Mouse (Mus musculus) CH12.LX (cell line): ENCODE measurements at regions not wholly inside any gene's neighbourhood (a gene's known extent, or its start where the extent isn't known, plus 50 kb on each side); places are given as distances from the start of the nearest gene placed in this dataset.

Source experiments
- DNase-seq: peaks from one replicate; pipeline ENCODE4 v3.0.0-alpha.2; 2013; ENCODE audit errors: extremely low read depth
- H3K27ac ChIP-seq: 2 replicates; pipeline ENCODE4 v1.5.1; 2012; ENCODE audit warnings: low read depth, mild to moderate bottlenecking, control low read depth, moderate library complexity; ENCODE audit not compliant: insufficient read depth
- H3K27me3 ChIP-seq: replicated peaks from 2 replicates; pipeline ENCODE3; 2012; ENCODE audit warnings: inconsistent platforms
- H3K36me3 ChIP-seq, 2 experiments: replicated peaks in 1 of 2; 2 replicates each; pipeline versions ENCODE3 to v1.6.1; 2012; ENCODE audit warnings: inconsistent platforms in 1 of 2, low read length in 1 of 2, mild to moderate bottlenecking in 1 of 2, mixed read lengths in 1 of 2, moderate library complexity in 1 of 2; ENCODE audit not compliant: control insufficient read depth in 1 of 2, insufficient read depth in 1 of 2
- H3K4me1 ChIP-seq, 2 experiments: 2 replicates each; pipeline ENCODE4 v1.6.1; 2012; ENCODE audit warnings: inconsistent platforms in 1 of 2, moderate library complexity in 1 of 2; ENCODE audit not compliant: insufficient read depth in 2 of 2, control insufficient read depth in 1 of 2
- H3K4me2 ChIP-seq: 2 replicates; pipeline ENCODE4 v1.6.1; 2012; ENCODE audit warnings: low read depth, mild to moderate bottlenecking, control low read depth; ENCODE audit not compliant: poor library complexity, insufficient read depth, severe bottlenecking
- H3K4me3 ChIP-seq, 3 experiments: fragments of 150-350 bp in 1 of 3; sonication (generic) in 1 of 3; replicated peaks in 1 of 3; 2 replicates each; pipeline versions ENCODE3 to v1.5.1; 2011 to 2012; ENCODE audit warnings: low read depth in 2 of 3, low read length in 2 of 3, mild to moderate bottlenecking in 2 of 3, moderate library complexity in 2 of 3, control low read depth in 1 of 3, improper control_type of control experiment in 1 of 3, inconsistent platforms in 1 of 3, mixed read lengths in 1 of 3; ENCODE audit not compliant: poor library complexity in 1 of 3
- H3K79me2 ChIP-seq: replicated peaks from 2 replicates; pipeline ENCODE4 v1.6.1; 2012; ENCODE audit warnings: mild to moderate bottlenecking, moderate library complexity; ENCODE audit not compliant: control insufficient read depth, poor library complexity, insufficient read depth, severe bottlenecking; ENCODE audit errors: extremely low read depth
- H3K9ac ChIP-seq: 2 replicates; pipeline ENCODE4 v1.6.1; 2012; ENCODE audit warnings: low read depth, mild to moderate bottlenecking, control low read depth, moderate library complexity; ENCODE audit not compliant: insufficient read depth
- H3K9me3 ChIP-seq: replicated peaks from 2 replicates; pipeline ENCODE3; 2012; ENCODE audit warnings: low read length, inconsistent platforms, mixed read lengths
- BHLHE40 ChIP-seq: IDR thresholded peaks from 2 replicates; pipeline ENCODE4 v1.6.1; 2011; ENCODE audit warnings: mild to moderate bottlenecking, low read depth, low read length, improper control_type of control experiment
- CHD2 ChIP-seq: IDR thresholded peaks from 2 replicates; pipeline ENCODE4 v1.6.1; 2011; ENCODE audit warnings: low read length, improper control_type of control experiment
- CTCF ChIP-seq, 2 experiments: IDR thresholded peaks in 1 of 2; conservative IDR thresholded peaks in 1 of 2; 2 replicates each; pipeline ENCODE4 v1.5.1; 2011 to 2012; ENCODE audit warnings: low read depth in 2 of 2, low read length in 2 of 2, improper control_type of control experiment in 1 of 2, inconsistent platforms in 1 of 2, mild to moderate bottlenecking in 1 of 2, moderate library complexity in 1 of 2
- E2F4 ChIP-seq: IDR thresholded peaks from 2 replicates; pipeline ENCODE4 v1.6.1; 2011; ENCODE audit warnings: low read depth, low read length, improper control_type of control experiment; ENCODE audit not compliant: insufficient replicate concordance
- ELF1 ChIP-seq: IDR thresholded peaks from 2 replicates; pipeline ENCODE4 v1.6.1; 2014; ENCODE audit warnings: low read depth, mild to moderate bottlenecking, inconsistent platforms, low read length, improper control_type of control experiment
- IRF4 ChIP-seq: IDR thresholded peaks from 2 replicates; pipeline ENCODE4 v1.6.1; 2014; ENCODE audit warnings: low read depth, mild to moderate bottlenecking, inconsistent platforms, low read length, improper control_type of control experiment
- MAFK ChIP-seq: IDR thresholded peaks from 2 replicates; pipeline ENCODE4 v1.6.1; 2011; ENCODE audit warnings: low read length, improper control_type of control experiment; ENCODE audit not compliant: insufficient replicate concordance
- MEF2A ChIP-seq: IDR thresholded peaks from 2 replicates; pipeline ENCODE4 v1.6.1; 2014; ENCODE audit warnings: low read depth, mild to moderate bottlenecking, inconsistent platforms, low read length, improper control_type of control experiment, borderline replicate concordance
- MXI1 ChIP-seq: IDR thresholded peaks from 2 replicates; pipeline ENCODE4 v1.6.1; 2011; ENCODE audit warnings: mild to moderate bottlenecking, low read depth, low read length, improper control_type of control experiment
- MYC ChIP-seq: IDR thresholded peaks from 2 replicates; pipeline ENCODE4 v1.6.1; 2011; ENCODE audit warnings: low read depth, mild to moderate bottlenecking, improper control_type of control experiment, low read length
- POLR2AphosphoS2 ChIP-seq: IDR thresholded peaks from 2 replicates; pipeline ENCODE4 v1.6.1; 2011; ENCODE audit warnings: low read depth, low read length, improper control_type of control experiment
- TBP ChIP-seq: conservative IDR thresholded peaks from 2 replicates; pipeline ENCODE4 v1.6.1; 2011; ENCODE audit warnings: low read depth, low read length, improper control_type of control experiment
- dilution Hi-C: fragments of 300-500 bp; cut with MboI; formaldehyde crosslinking; loops from 2 replicates; pipeline ENCODE4 v1.14.3; 2020; ENCODE audit warnings: low sequenced_read_pairs; ENCODE audit not compliant: extremely low pct_unique_long_range_greater_than_20kb, extremely low pct_ligation_motif_present
- in situ Hi-C: fragments of 300-500 bp; cut with MboI; formaldehyde crosslinking; loops from 3 replicates; pipeline ENCODE4 v1.14.3; 2019; ENCODE audit warnings: low sequenced_read_pairs, low pct_ligation_motif_present, low pct_unique_long_range_greater_than_20kb, mixed read lengths

DNA sequence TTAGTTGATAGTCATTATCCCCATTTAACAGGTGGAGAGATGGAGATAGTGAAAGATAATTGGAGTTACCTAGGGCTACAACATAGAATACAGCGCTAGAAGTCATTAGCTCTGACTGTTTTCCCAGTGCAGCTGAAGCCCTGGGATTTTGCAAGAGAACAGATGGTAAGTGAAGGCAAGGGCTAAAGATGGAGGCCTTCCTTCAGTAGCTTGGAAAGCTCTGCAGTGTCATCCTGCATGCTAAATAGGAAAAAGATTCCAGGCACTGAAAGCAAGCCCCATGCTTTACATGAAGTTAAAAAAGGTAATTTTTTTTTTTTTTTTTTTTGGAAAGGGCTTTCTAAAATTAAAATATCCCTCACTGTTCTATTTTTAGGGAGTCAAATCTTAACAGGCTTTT lies 477.2 kb upstream of the Syt1 start:
- dilution Hi-C loops = no loop called here
- Histone ChIP-seq H3K4me1 (no peaks in the 10 kb centered on the region), H3K36me3 (no peaks in the 10 kb centered on the region), H3K9ac (no peak overlapping the region), H3K9me3 (no peaks in the 10 kb centered on the region), H3K79me2 (no peaks in the 10 kb centered on the region), H3K4me2 (no peak overlapping the region), H3K27me3 (no peaks in the 10 kb centered on the region), H3K4me3 (no peak overlapping the region), H3K27ac (no peak overlapping the region)
- TF ChIP-seq CHD2 (no peak), IRF4 (no peak), E2F4 (no peak), MXI1 (no peak), BHLHE40 (no peak)
- no peak for DNase-seq
- in situ Hi-C loops = no loop called here

DNA sequence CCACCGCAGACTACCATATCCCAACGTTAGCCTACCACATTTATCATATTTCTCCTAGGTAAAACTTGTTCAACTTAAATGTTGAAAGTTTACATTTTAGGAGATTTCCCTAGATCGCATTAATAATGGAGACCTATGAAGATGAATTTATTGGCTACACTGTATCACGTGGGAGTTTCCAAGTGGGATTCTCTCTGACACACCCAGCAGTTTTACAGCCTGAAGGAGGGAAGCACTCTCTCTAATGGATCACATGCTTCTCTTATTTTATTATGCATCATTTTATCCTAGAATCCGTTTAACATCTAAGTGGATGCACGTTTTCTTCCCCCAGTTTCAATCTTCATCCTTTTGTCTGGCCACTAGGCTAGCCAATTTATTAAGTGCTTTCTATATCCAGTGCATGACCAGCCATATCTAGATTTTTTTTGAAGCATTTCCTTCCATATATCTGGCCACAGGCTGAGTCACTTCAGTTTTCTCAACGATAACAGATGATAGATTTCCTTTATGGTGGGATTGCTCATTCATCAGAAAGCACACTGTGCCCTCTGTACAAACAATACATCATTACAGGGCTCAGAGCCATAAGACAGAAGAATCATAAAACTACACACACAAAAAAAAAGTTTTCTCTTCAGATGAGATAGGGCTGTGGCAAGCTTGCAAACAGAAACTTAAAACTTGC lies 476.3 kb upstream of the Syt1 start:
- no peaks in the 10 kb centered on the region for H3K79me2 ChIP-seq
- no peak overlapping the region for H3K4me2 ChIP-seq
- no peaks in the 10 kb centered on the region for H3K9me3 ChIP-seq
- H3K27ac ChIP-seq = no peak overlapping the region
- no peak overlapping the region for H3K9ac ChIP-seq
- H3K36me3 ChIP-seq = no peaks in the 10 kb centered on the region
- no peaks in the 10 kb centered on the region for H3K4me1 ChIP-seq
- TF ChIP-seq POLR2AphosphoS2 (no peak), MAFK (no peak)
- H3K4me3 ChIP-seq = no peak overlapping the region
- no peaks in the 10 kb centered on the region for H3K27me3 ChIP-seq
- no peak for DNase-seq
- in situ Hi-C loops (no loop called here), dilution Hi-C loops (no loop called here)

DNA sequence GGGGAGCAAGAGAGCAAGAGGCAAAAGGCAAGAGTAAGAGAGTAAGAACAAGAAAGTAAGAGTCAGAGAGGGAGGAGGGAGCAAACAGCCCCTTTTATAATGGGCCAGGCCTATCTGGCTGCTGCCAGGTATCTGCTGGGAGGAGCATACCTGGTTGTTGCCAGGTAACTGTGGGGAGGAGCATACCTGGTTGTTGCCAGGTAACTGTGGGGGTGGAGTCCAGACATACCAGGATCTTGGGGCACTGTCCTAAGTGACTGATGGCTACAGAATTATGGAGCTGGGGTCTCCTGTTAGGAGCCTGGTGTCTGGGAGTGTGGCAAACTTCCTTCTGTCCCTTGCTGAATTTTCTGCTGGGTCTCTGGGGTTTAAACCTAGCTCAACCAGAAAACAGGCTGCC lies 469.8 kb upstream of the Syt1 start:
- in situ Hi-C loops = no loop called here
- TF ChIP-seq CTCF (conservative IDR thresholded peaks at IDR 0.05 in 1 of 2, IDR thresholded peaks at IDR 0.05 in 1 of 2; ENCODE audit: low read depth in 2 of 2, low read length in 2 of 2) (no peak), MYC (no peak), MEF2A (no peak), ELF1 (no peak), TBP (no peak)
- Histone ChIP-seq H3K9me3 (no peaks in the 10 kb centered on the region), H3K4me3 (no peak overlapping the region), H3K27me3 (no peaks in the 10 kb centered on the region), H3K79me2 (no peaks in the 10 kb centered on the region), H3K9ac (no peak overlapping the region), H3K27ac (no peak overlapping the region), H3K4me2 (no peak overlapping the region), H3K4me1 (no peaks in the 10 kb centered on the region), H3K36me3 (no peaks in the 10 kb centered on the region)
- dilution Hi-C loops = no loop called here
- no peak for DNase-seq
